Mouse (Mus musculus): ENCODE results near the gene Serac1.
"Not testable (repeated sequence)": the region's sequence is repeated elsewhere in the genome, so short reads cannot be mapped to it uniquely, and the experiment has no call there.

The Serac1 gene

DNA sequence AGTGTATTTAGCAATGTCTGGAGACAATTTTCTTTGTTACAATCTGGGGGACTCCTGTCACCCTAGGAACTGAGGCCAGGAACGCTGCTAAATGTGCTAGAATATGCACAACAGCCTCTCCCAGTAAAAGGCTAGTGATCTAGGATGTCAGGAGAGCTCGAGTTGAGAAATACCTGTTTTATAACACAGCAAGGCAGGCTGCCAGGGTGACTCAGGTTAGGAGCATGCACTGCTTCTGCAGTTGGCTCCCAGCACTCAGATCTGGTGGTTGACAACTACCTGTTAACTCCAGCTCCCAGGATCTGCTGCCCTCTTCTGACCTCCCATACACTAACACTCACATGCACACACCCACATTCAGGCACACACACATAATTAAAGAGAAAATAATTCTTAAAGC is 13.5 kb downstream of the Serac1 start:
- DNase-seq (ENCODE audit: low read depth, low spot score) = no peak

DNA sequence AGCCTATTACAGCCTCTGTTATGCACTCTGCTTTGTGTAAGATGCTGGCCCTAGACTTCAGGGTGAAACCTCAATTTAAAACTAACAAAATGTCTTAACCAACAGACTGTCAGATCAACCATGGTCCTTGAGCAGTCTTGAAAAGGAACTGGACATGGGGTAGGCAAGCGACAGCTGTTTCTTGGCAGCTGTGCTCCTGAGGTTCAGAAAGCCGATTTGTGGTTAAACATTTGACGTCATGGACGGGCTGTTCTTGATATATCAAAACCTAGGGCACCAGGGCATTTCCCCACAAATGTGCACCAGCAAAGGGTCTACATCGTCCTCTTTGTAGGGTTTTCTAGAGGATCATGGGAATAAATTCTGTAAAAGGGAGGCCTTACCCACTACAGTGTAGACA is 16.0 kb downstream of the Serac1 start:
- DNase-seq (ENCODE audit: low read depth, low spot score) = no peak

GRCm38 (mm10) chr17:6062793-6063192 is 16.7 kb downstream of the Serac1 start:
- no peak for DNase-seq (ENCODE audit: low read depth, low spot score)

GRCm38 (mm10) chr17:6054934-6055355 is 24.6 kb downstream of the Serac1 start:
- peak; percentile 82 for DNase-seq (ENCODE audit: low read depth, low spot score)

GRCm38 (mm10) chr17:6052801-6053200 is 26.7 kb downstream of the Serac1 start:
- DNase-seq (ENCODE audit: low read depth, low spot score) = no peak

DNA sequence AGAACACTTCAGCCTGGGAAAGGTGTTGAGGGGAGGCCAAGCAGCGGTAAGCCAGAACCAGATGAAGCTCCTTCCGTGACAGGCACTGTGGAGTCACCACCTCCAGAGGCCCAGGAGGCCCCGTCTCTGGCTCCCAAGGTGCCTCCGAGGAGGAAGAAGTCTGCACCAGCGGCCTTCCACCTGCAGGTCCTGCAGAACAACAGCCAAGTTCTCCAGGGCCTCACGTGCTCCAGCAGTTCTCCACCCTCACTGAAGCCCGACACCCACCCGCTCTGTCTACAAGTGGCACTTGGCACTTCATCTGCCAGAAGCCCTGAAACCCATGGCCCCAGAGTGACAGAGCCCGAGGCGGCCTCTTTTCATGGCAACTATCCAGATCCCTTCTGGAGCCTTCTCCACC is 42.0 kb downstream of the Serac1 start:
- DNase-seq (ENCODE audit: low read depth, low spot score) = no peak

DNA sequence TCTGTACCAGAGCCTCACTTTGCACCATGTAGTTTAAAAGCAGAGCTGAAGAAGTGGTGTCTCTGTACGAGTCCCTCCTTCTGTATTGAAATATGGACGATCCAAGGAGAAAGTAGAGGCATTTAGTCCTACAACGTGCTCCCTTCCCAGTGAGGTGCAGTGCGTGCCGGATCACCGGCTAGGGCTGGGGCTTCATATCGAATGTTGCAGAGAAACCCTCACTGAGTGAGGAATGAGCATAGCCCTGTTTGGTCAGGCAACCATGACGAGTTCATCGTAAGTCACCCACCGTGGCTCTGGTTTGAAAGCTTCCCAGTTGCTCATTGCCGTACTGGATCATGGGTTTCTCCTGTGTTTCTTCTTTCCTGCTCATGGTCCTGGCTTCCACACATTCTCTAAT is 42.7 kb downstream of the Serac1 start:
- no peak for DNase-seq (ENCODE audit: low read depth, low spot score)

GRCm38 (mm10) chr17:6036458-6036857 is 43.1 kb downstream of the Serac1 start:
- DNase-seq (ENCODE audit: low read depth, low spot score) = no peak

- peak; percentile 59 for DNase-seq (ENCODE audit: low read depth, low spot score)
These were observed 43.9 kb downstream of the Serac1 start for GRCm38 (mm10) chr17:6035661-6036060.

DNA sequence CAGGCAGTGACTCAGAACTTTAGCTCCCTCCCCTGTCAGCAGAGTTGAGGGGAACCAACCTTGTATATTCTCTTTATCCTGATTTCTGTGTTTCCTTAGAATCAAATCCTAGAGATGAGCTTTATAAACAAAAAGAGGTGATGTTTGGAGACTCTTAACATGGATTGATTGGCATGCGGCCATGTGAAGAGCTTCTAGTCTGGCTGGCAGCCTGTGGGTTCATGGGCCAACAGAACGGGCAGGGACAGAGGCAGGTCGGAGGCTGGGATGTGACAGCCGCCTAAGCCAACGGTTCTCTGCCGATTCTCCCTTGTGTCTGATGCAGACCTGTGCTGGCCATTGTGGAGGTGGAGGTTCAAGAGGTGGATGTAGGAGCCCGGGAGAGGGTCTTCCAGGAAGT is 53.7 kb downstream of the Serac1 start:
- no peak for DNase-seq (ENCODE audit: low read depth, low spot score)

GRCm38 (mm10) chr17:6021374-6021789 is 58.2 kb downstream of the Serac1 start:
- DNase-seq (ENCODE audit: low read depth, low spot score) = not testable (repeated sequence)

- peak; percentile 71 for DNase-seq (ENCODE audit: low read depth, low spot score)
These were observed 58.9 kb downstream of the Serac1 start for GRCm38 (mm10) chr17:6020636-6021035.

GRCm38 (mm10) chr17:6019776-6020175 is 59.8 kb downstream of the Serac1 start:
- DNase-seq (ENCODE audit: low read depth, low spot score) = peak; percentile 26

DNA sequence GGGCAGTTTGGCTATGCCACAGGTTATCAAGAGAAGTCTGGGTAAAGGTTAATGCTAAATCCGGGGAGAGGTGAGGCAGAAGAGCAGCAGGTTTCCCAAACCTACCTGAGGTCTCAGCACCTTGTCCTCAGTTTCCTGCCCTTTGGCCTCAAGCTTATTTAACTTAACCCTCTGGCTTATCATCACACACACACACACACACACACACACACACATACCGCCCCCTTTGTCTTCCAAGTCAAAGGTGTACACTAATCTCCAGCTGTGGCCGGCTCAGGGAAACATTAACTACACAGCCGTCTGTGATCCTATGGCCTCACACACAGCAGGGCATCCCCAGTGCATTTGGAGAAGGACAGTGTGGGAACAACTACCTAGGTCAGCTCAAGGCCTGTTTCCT is 61.2 kb downstream of the Serac1 start:
- no peak for DNase-seq (ENCODE audit: low read depth, low spot score)

DNA sequence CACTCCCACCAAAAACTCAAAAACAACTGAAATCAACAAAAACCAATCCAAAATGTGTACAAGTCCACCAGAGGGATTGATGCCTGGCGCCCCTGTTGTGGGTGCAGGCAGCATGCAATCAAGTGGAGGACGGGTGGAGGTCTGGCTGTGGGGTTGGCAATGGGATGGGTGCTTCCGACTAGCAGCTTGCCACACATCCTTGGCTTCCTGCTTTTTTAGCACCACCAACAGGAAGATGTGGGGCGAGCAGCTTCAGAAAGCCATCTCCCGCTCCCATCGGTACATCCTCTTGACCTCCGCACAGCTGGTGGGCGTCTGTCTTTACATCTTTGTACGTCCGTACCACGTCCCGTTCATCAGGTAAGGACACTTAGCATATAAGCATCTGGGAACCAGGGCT is 62.3 kb downstream of the Serac1 start:
- no peak for DNase-seq (ENCODE audit: low read depth, low spot score)

- DNase-seq (ENCODE audit: low read depth, low spot score) = peak; percentile 37
These were observed 63.2 kb downstream of the Serac1 start for GRCm38 (mm10) chr17:6016213-6016780.

DNA sequence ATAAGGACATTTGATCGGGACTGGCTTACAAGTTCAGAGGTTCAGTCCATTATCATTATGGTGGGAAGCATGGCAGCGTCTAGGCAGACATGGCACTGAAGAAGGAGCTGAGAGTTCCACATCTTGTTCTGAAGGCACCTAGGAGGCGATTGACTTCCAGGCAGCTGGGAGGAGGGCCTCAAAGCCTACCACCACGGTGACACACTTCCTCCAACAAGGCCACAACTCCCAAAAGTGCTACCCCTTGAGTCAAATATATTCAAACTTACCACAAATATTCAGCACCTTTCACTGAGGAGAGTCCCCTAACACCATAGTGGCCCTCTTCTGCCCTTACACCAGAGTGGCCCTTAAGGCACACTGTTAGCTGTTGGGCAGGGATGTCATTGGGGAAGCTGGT is 64.6 kb downstream of the Serac1 start:
- no peak for DNase-seq (ENCODE audit: low read depth, low spot score)

DNA sequence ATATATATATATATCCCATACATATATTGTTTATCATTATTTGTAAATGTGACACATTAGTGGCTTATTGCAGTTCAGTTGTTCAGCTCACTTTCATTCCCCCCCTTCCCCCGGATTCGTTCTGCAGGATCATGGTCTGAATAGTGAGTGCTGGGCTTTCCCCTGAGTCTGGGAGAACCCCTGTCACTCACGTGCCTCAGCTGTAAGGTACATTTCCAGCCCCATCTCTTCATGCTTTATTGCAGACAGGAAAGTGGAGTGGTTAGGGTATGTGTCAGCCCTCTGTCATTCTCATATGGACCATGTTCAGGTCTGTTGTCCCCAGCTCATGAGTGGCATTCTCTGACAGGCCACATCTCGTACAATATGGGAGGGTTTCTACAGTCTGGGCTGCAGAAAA is 66.5 kb downstream of the Serac1 start:
- DNase-seq (ENCODE audit: low read depth, low spot score) = no peak

DNA sequence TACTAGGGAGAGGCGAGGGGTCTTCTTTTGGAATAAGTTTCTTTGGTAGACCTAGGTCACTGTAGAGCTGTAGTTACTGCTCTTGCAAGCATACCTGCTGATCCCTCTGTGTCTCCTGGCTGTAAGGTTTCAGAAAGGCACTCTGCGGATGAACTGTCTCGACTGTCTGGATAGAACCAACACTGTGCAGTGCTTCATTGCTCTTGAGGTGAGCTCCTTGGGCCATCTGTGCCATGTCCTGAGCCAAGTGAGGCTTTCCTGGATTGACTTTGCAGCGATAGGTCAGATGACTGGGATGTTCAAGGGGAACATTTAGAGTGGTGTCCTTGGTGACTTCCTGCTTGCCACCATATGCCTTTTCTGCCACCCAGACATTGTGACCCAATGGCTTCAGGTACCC is 69.9 kb downstream of the Serac1 start:
- DNase-seq (ENCODE audit: low read depth, low spot score) = no peak

- DNase-seq (ENCODE audit: low read depth, low spot score) = no peak
These were observed 71.0 kb downstream of the Serac1 start for GRCm38 (mm10) chr17:6008590-6008989.

GRCm38 (mm10) chr17:6007902-6008301 is 71.6 kb downstream of the Serac1 start:
- no peak for DNase-seq (ENCODE audit: low read depth, low spot score)

GRCm38 (mm10) chr17:6007101-6007780 is 72.3 kb downstream of the Serac1 start:
- DNase-seq (ENCODE audit: low read depth, low spot score) = no peak

DNA sequence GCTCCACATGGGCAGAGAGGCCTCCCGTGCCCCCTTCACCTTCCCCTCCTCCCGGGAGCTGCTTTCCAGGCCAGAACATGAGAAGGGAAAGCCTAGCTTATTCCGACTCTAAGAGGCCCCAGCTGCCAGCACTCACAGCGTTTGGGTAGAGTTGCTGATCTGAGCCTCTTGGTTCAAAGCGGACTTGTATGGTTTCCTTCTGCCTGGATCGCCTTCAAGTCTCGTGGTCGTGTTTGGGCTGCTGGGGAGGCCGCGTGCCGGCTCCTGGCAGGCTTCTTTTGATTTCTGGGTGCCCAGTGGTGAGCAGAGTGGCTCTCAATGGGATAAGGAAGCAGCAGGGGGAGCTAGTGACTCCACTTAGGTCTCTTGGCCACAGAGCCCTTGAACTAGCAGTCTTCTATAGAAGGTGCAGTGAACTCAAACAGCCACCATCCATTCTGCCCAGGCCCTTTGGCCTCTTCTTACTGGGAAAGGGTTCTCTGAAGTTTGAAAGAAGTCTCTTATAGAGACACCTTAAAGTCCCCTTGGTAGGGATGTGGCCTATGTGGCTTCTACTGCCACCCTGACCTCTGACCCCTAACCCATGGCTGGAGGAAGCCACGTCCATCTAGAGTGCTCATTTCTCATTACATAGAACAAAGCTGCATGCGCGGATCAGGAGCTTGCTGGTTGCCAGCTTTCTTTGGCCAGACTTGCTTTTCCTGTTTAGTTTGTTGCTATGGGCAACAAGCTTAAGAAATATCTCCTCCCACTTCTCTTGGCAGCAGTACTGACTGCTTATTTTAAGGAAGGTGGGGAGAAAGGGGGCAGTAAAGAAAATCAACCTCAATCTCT is 73.7 kb downstream of the Serac1 start:
- DNase-seq (ENCODE audit: low read depth, low spot score) = peak; percentile 64
